Mouse (Mus musculus) megakaryocyte, embryonic 14.5 days (primary cell): ENCODE results near the gene 6430550D23Rik.

ENCODE experiments used
- FLI1 ChIP-seq: IDR thresholded peaks from 2 replicates; pipeline ENCODE4 v1.6.1; 2012; ENCODE audit warnings: low read length, inconsistent platforms, mixed read lengths
- GATA1 ChIP-seq: IDR thresholded peaks from 3 replicates; pipeline ENCODE4 v1.6.1; 2012; ENCODE audit warnings: mixed read lengths, low read length, inconsistent platforms, borderline replicate concordance

- TF ChIP-seq GATA1 = no peak
- TF ChIP-seq FLI1 = no peak
These were observed 33.6 kb downstream of the 6430550D23Rik start for GRCm38 (mm10) chr2:155974087-155974731.
